Mouse (Mus musculus) C2C12 (cell line): ENCODE results near the gene Babam2. TPM values are rescaled to one million over a fixed set of nuclear protein-coding genes. Genes with fewer than 3 reads are reported as not detected.
A peak's percentile ranks its signal among the peaks of the same experiment; 100 is the strongest.
"Not testable (repeated sequence)": the region's sequence is repeated elsewhere in the genome, so short reads cannot be mapped to it uniquely, and the experiment has no call there.

Experiments
- H3K27me3 ChIP-seq: one replicate; pipeline ENCODE4 v1.6.1; 2011; ENCODE audit not compliant: control insufficient read depth, insufficient read depth, insufficient read length
- H3K36me3 ChIP-seq: one replicate; pipeline ENCODE4 v1.6.1; 2011; ENCODE audit not compliant: control insufficient read depth, insufficient read depth
- H3K4me3 ChIP-seq: one replicate; pipeline ENCODE4 v1.5.1; 2011; ENCODE audit warnings: mild to moderate bottlenecking, control low read depth; ENCODE audit not compliant: poor library complexity, insufficient read depth, severe bottlenecking
- H3K79me2 ChIP-seq: one replicate; pipeline ENCODE4 v1.6.1; 2011; ENCODE audit not compliant: control insufficient read depth, insufficient read depth
- H3K79me3 ChIP-seq: one replicate; pipeline ENCODE4 v1.6.1; 2011; ENCODE audit warnings: low read depth, control low read depth
- H3ac ChIP-seq: one replicate; pipeline ENCODE3; 2011; ENCODE audit warnings: low read depth; ENCODE audit not compliant: control insufficient read depth, insufficient read length
- CEBPB ChIP-seq: IDR thresholded peaks from one replicate; pipeline ENCODE4 v1.6.1; 2011; ENCODE audit warnings: low read depth, mild to moderate bottlenecking, control low read depth, moderate library complexity
- CTCF ChIP-seq: IDR thresholded peaks from one replicate; pipeline ENCODE4 v1.5.1; 2011; ENCODE audit not compliant: control insufficient read depth, insufficient read depth, insufficient read length
- FOSL1 ChIP-seq: IDR thresholded peaks from one replicate; pipeline ENCODE4 v1.8.0; 2011; ENCODE audit warnings: mild to moderate bottlenecking, low read length; ENCODE audit not compliant: poor library complexity, insufficient read depth, severe bottlenecking
- MAX ChIP-seq: IDR thresholded peaks from one replicate; pipeline ENCODE4 v1.6.1; 2011; ENCODE audit warnings: mild to moderate bottlenecking, control low read depth
- MYOD1 ChIP-seq: IDR thresholded peaks from one replicate; pipeline ENCODE4 v1.6.1; 2011; ENCODE audit warnings: low read depth; ENCODE audit not compliant: control insufficient read depth, insufficient read length
- MYOG ChIP-seq: IDR thresholded peaks from one replicate; pipeline ENCODE4 v1.6.1; 2011; ENCODE audit not compliant: control insufficient read depth, insufficient read length; ENCODE audit errors: extremely low read depth
- USF1 ChIP-seq: IDR thresholded peaks from one replicate; pipeline ENCODE4 v1.6.1; 2011; ENCODE audit warnings: low read depth, mild to moderate bottlenecking, control low read depth, moderate library complexity
- polyA plus RNA-seq: library from polyadenylated mRNA; unstranded; fragments of >200 nt; fragmentation: generic; extraction: Trizol; gene quantifications from one replicate; pipeline ENCODE4 v1.2.1, GENCODE M21; 2012; ENCODE audit warnings: missing spikeins

Gene Babam2
- polyA plus RNA-seq, 1 experiment, result 36.0 TPM

DNA sequence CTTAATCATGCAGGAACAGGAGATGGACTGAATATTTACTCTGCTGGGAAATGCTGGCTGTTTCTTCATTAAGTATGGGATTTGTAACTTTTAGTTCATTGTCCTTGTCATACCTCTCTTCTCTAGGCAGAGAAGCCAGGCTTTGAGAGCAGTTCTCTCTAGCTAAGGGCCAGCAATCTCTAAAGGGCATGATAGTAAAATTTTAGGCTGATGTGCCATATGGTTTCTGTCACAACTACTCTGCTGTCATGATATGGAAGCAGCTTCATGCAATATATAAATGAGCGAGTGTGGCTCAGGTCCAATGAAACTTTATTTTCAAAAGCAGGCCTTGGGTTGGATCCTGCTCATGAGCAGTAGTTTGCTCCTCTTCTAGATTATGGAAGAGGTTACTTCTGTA lies 142.9 kb downstream of the Babam2 start:
- H3K79me3 ChIP-seq, result no peaks in the 10 kb centered on the region
- H3K27me3 ChIP-seq, result no peaks in the 10 kb centered on the region
- peaks cover 4% of the 10 kb centered on the region for H3K36me3 ChIP-seq
- TF ChIP-seq MAX (no peak), MYOD1 (no peak)
- no peaks in the 10 kb centered on the region for H3K79me2 ChIP-seq
- H3ac ChIP-seq, result no peak overlapping the region
- no peak overlapping the region for H3K4me3 ChIP-seq

DNA sequence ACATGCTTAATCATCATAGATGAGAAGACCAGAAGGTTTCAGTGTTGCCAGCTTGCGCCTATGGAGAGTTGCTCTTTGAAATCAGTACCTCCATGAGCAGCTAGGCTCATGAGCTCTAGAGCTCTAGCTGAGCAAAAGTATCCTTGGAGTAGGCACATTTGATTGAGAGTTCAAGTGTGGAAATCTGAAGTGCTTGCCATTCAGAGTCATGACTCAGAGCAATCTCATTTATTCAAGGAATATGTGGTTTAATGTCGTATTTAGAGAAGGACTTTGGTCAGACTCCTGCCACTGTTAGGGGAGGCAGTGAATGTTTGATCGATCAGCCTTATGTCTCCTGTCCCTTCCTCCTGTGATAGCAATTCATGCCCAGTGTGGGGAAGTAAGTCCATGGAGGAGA lies 147.4 kb downstream of the Babam2 start:
- Histone ChIP-seq H3K36me3 (peaks cover 4% of the 10 kb centered on the region), H3K79me2 (no peaks in the 10 kb centered on the region), H3K27me3 (no peaks in the 10 kb centered on the region), H3K4me3 (no peak overlapping the region), H3K79me3 (no peaks in the 10 kb centered on the region), H3ac (no peak overlapping the region)
- TF ChIP-seq MYOG, result no peak
- no peak for TF ChIP-seq CEBPB
- no peak for TF ChIP-seq CTCF
- no peak for TF ChIP-seq MAX
- TF ChIP-seq USF1, result no peak
- TF ChIP-seq MYOD1, result no peak
- TF ChIP-seq FOSL1, result no peak

DNA sequence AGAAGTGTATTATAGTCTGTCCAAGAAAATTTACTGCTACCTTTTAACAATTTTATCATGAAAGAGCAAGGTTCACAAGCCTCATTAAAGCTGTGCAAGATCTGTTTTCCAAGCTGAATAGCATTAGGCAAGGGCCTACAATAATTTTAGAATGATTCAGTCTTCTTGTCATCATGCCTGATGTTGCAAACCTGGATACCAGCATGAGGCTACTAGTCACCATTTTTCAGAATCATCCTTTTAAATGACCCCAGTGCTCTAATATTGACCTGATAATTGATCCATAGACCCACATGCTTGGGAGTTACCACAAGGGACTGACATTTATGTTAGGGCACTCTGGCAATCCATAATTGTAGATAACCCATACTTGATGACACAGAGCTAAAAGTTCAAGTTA lies 149.5 kb downstream of the Babam2 start:
- Histone ChIP-seq H3K4me3 (no peak overlapping the region), H3K27me3 (no peaks in the 10 kb centered on the region), H3ac (no peak overlapping the region), H3K79me3 (no peaks in the 10 kb centered on the region), H3K36me3 (peaks cover 4% of the 10 kb centered on the region), H3K79me2 (no peaks in the 10 kb centered on the region)
- TF ChIP-seq MYOD1 (no peak), FOSL1 (no peak), CEBPB (no peak), USF1 (no peak), MAX (no peak), MYOG (no peak), CTCF (no peak)

DNA sequence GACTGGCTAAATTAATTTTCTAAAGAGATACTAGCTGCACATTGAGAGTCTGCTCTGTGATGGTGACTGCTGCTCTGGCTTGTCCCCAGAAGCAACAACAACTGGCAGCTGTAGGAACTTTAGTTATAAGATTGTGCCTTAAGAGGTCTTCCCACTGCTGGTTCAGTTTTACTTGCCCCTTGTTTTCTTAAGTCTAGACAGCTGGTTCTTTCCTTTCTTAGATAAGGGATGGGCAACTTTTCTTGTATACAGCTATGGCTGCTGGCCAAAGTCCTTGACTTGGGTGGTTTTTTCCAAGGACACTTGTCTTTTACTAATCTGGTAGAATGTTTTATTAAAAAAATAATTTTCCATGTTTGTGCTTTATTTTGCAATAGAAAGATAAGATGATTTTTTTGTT lies 151.5 kb downstream of the Babam2 start:
- peaks cover 1% of the 10 kb centered on the region for H3K36me3 ChIP-seq
- no peak overlapping the region for H3ac ChIP-seq
- no peaks in the 10 kb centered on the region for H3K27me3 ChIP-seq
- H3K79me3 ChIP-seq, result no peaks in the 10 kb centered on the region
- no peak for TF ChIP-seq MYOG
- TF ChIP-seq CEBPB, result no peak
- TF ChIP-seq MAX, result no peak
- no peaks in the 10 kb centered on the region for H3K79me2 ChIP-seq
- no peak overlapping the region for H3K4me3 ChIP-seq

DNA sequence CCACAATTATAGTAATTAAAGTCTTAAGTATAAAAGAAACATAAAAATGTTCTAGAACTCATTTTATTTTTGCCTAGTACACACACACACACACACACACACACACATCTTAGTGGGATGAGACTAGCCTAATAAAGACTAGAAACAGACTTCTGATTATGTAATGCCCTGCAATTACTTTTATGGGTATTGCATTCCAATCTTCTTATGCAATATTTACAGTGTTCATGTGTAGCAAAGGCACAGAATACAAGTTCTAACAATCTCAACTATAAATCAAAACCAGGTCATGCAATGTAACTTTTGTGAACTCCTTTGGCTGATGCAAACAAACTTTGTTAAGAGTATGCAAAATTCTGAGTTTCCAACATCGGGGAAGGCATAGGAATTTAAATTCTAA lies 155.3 kb downstream of the Babam2 start:
- no peaks in the 10 kb centered on the region for H3K79me2 ChIP-seq
- H3K27me3 ChIP-seq, result no peaks in the 10 kb centered on the region

DNA sequence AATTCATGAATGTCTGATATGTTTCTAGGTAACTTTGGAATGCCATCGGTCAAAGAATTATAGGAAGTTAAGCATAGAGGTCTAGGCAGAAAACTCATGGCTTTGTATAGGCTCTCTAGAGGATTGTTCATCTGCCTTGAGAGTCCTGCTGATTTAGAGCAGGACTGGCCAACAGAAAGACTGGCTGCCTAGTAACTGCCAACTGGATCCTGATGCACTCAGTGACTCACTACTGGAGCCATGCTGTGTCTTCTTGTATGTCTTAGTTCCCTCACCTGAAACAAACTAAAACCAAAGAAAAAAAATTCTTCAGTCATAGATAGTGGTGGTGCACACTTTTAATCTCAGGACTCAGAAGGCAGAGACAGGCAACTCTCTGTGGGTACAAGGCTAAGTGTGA lies 156.3 kb downstream of the Babam2 start:
- Histone ChIP-seq H3K79me2 (no peaks in the 10 kb centered on the region), H3K36me3 (no peaks in the 10 kb centered on the region), H3K79me3 (no peaks in the 10 kb centered on the region), H3ac (no peak overlapping the region), H3K27me3 (no peaks in the 10 kb centered on the region), H3K4me3 (no peak overlapping the region)
- TF ChIP-seq USF1 (no peak), FOSL1 (no peak), CTCF (no peak), MYOG (no peak)

More for the DNA sequence above, 155.3 kb downstream of the Babam2 start:
- TF ChIP-seq CTCF (no peak), CEBPB (peak; percentile 95)
- Histone ChIP-seq H3ac (no peak overlapping the region), H3K4me3 (no peak overlapping the region), H3K36me3 (no peaks in the 10 kb centered on the region), H3K79me3 (no peaks in the 10 kb centered on the region)

DNA sequence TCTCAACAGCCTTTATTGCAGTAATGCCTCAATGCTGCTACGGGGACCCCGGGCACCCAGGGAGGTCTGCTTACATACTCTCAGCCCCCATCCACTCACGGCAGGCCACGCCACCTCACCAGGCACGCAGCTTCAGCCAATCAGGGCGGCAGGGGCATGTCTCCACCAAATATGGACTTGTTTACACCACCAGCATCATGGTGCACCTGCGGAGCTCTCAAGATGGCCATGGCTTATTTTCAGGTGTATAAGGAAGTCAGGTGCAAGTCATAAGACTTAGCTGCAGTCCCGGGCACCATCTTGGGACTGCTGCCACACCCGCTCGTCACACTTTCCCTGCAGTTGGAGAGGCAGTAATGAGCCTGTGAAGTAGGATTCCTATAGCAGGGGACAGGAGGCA lies 161.4 kb downstream of the Babam2 start:
- not testable (repeated sequence) for H3K79me2 ChIP-seq, H3K27me3 ChIP-seq, H3K36me3 ChIP-seq, H3K4me3 ChIP-seq, H3K79me3 ChIP-seq, H3ac ChIP-seq
